14 mouse cellular contexts compared by ENCODE assay signal in the genomic region with DNA sequence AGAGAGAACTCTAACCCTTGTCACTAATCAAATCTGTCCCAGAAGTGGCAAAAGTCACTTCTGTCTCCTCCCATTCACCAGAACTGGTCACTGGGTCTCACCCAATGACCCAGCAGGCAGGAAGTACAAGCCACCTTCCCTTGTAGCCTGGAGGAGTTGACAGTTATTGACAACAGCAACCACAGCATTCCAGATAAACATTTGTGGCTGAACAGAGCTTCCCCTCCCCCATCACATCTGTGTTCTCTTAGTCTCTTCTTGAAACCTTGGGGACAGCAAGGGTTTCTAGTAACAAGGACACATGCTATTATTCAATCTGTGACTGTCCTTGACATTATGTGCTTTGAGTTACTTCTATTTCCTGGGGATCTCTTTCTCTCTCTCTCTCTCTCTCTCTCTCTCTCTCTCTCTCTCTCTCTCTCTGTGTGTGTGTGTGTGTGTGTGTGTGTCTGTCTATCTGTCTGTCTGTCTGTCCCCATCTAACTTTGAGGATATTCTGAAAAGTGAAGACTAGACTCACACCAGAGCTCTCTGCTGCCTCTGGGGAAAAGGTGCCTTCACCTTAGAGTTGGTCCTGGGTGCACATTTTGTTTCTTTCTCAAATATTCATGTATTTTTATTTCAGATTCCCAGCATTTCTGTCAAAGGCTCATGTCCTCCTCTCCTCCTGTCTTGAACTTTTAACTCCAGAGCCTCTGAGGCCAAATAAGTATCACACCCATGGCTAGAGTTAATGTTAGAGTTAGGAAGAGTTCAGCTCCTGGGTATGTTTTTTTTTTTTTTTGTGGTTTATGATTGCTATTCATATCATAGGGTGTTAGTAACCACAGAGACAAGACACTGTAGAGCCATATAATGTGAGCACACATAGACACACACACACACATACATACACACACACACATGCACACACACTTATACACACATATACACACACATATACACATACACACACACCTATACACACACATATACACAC.
DNase-seq lines count a peak whose midpoint lies in the region.
"Had no signal": no experiment of that assay in that cellular context is flagged by ENCODE, and none has a peak within 500 bp of the region (broad histone marks: within the 10 kb centered on the region; RNA-seq: fewer than 3 reads in every experiment).

No protein-coding gene starts in this region.

- no peaks in the 10 kb centered on the region for H3K36me3 ChIP-seq in limb, embryonic 10.5 days
- H3K36me3 ChIP-seq: hindbrain, embryonic 12.5 days; midbrain, embryonic 15.5 days had no signal

- no peaks in the 10 kb centered on the region for H3K27me3 ChIP-seq in limb, embryonic 10.5 days (ENCODE audit: low read depth, poor library complexity, severe bottlenecking)
- H3K27me3 ChIP-seq: hindbrain, embryonic 12.5 days; midbrain, embryonic 15.5 days had no signal

- DNase-seq in heart, adult 11 months, result peak; percentile 74
- DNase-seq in heart, postnatal 4 days, result no peak
- peak; percentile 27 for DNase-seq in NIH3T3 (ENCODE audit: low read depth)
- peak; percentile 67 for DNase-seq in embryo, embryonic 10.5 days (ENCODE audit: low spot score)
- DNase-seq in limb, embryonic 10.5 days (ENCODE audit: low spot score), result no peak
- DNase-seq in testis, postnatal 10 days (ENCODE audit: low spot score), result no peak
- no peak for DNase-seq in c-Kit-positive CD71-positive TER-119-positive erythroid progenitor cells, embryonic 14.5 days (ENCODE audit: low spot score)
- DNase-seq: cerebellum, adult 11-12 months; cerebellum, postnatal 36 days; kidney, postnatal 14 days; layer of hippocampus, adult 9-11 months; lung, adult 2 months had no signal

- peaks cover 52% of the 10 kb centered on the region for H3K4me1 ChIP-seq in limb, embryonic 10.5 days

- H3K4me3 ChIP-seq in limb, embryonic 10.5 days, result no peak overlapping the region
- H3K4me3 ChIP-seq: hindbrain, embryonic 12.5 days; midbrain, embryonic 15.5 days had no signal

- no peaks in the 10 kb centered on the region for H3K9me3 ChIP-seq in limb, embryonic 10.5 days (replicated peaks)
- H3K9me3 ChIP-seq: midbrain, embryonic 15.5 days had no signal

- peak overlapping the region; percentile 59 for H3K27ac ChIP-seq in limb, embryonic 10.5 days
- H3K27ac ChIP-seq: hindbrain, embryonic 12.5 days; midbrain, embryonic 15.5 days had no signal

Comparison
In these comparisons a context has a peak if more than half of its experiments do, and no peak if none do; other contexts are left out.
1. DNase-seq: peak in heart, adult 11 months (single experiment), NIH3T3 (single experiment) and embryo, embryonic 10.5 days (single experiment); none in heart, postnatal 4 days (single experiment), limb, embryonic 10.5 days (single experiment), testis, postnatal 10 days (single experiment) and c-Kit-positive CD71-positive TER-119-positive erythroid progenitor cells, embryonic 14.5 days (single experiment).